12 mouse cellular contexts compared by ENCODE assay signal in the genomic region with DNA sequence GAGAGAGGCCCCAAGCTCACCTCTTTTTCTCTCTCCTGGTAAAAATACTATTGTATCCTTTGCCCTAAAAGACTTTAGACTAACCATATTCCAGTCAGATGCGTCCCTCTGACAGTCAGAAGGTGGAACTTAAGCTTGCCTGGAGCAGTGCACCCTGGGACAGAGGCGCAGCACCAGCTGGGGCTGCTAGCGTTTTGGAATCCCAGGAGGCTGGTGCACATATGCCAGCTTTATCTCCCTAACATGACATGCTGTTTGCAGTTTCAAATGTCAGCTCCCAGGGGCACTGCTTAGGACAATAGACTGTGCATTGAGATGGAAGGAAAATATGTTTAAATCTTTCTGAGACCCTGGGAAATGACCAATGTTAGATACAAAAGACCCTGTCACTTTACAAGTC.
DNase-seq lines count a peak whose midpoint lies in the region; ATAC-seq lines count a peak whose summit lies in the region.
"Had no signal": no experiment of that assay in that cellular context is flagged by ENCODE, and none has a peak within 500 bp of the region (broad histone marks: within the 10 kb centered on the region; RNA-seq: fewer than 3 reads in every experiment).

No protein-coding gene starts in this region.

- H3K36me3 ChIP-seq in embryonic facial prominence, embryonic 15.5 days: no peaks in the 10 kb centered on the region
- 0 out of 2 replicates have a peak, but pooled peaks cover 4% of the 10 kb centered on the region for H3K36me3 ChIP-seq in midbrain, embryonic 15.5 days (replicated peaks)
- no peaks in the 10 kb centered on the region for H3K36me3 ChIP-seq in liver, embryonic 12.5 days

- 36% methylated on average over 3 of the region's 3 CpGs for WGBS in embryonic facial prominence, embryonic 15.5 days
- WGBS in midbrain, embryonic 15.5 days: 18% methylated on average over 3 of the region's 3 CpGs
- 57% methylated on average over 3 of the region's 3 CpGs for WGBS in liver, embryonic 12.5 days (ENCODE audit: insufficient replicate concordance)

- H3K4me3 ChIP-seq in embryonic facial prominence, embryonic 15.5 days (replicated peaks): no peak overlapping the region
- H3K4me3 ChIP-seq in midbrain, embryonic 15.5 days: no peak overlapping the region
- no peak overlapping the region for H3K4me3 ChIP-seq in liver, embryonic 12.5 days

- no peaks in the 10 kb centered on the region for H3K4me1 ChIP-seq in embryonic facial prominence, embryonic 15.5 days
- peaks cover 20% of the 10 kb centered on the region for H3K4me1 ChIP-seq in midbrain, embryonic 15.5 days
- no peaks in the 10 kb centered on the region for H3K4me1 ChIP-seq in liver, embryonic 12.5 days

- H3K9ac ChIP-seq in embryonic facial prominence, embryonic 15.5 days: no peak overlapping the region
- H3K9ac ChIP-seq in midbrain, embryonic 15.5 days: no peak overlapping the region
- H3K9ac ChIP-seq in liver, embryonic 12.5 days: no peak overlapping the region

- no peaks in the 10 kb centered on the region for H3K27me3 ChIP-seq in embryonic facial prominence, embryonic 15.5 days
- no peaks in the 10 kb centered on the region for H3K27me3 ChIP-seq in midbrain, embryonic 15.5 days (replicated peaks)
- H3K27me3 ChIP-seq in liver, embryonic 12.5 days (replicated peaks): no peaks in the 10 kb centered on the region
- H3K27me3 ChIP-seq: CH12.LX had no signal

- no peaks in the 10 kb centered on the region for H3K9me3 ChIP-seq in embryonic facial prominence, embryonic 15.5 days (replicated peaks)
- H3K9me3 ChIP-seq in midbrain, embryonic 15.5 days: no peaks in the 10 kb centered on the region
- no peaks in the 10 kb centered on the region for H3K9me3 ChIP-seq in liver, embryonic 12.5 days (replicated peaks)

- H3K27ac ChIP-seq in embryonic facial prominence, embryonic 15.5 days (replicated peaks): no peak overlapping the region
- H3K27ac ChIP-seq in midbrain, embryonic 15.5 days: peak overlapping the region; percentile 32; the same call in 1 of the 2 replicates
- H3K27ac ChIP-seq in liver, embryonic 12.5 days: no peak overlapping the region

- no peak overlapping the region for H3K4me2 ChIP-seq in embryonic facial prominence, embryonic 15.5 days (replicated peaks)
- H3K4me2 ChIP-seq in midbrain, embryonic 15.5 days: no peak overlapping the region
- H3K4me2 ChIP-seq in liver, embryonic 12.5 days: no peak overlapping the region

- peak; percentile 75; the same call in 1 of the 2 replicates for ATAC-seq in embryonic facial prominence, embryonic 15.5 days (ENCODE audit: insufficient number of reproducible peaks, low FRiP score, low TSS enrichment, low read depth)
- peak; percentile 48; the same call in 1 of the 2 replicates for ATAC-seq in midbrain, embryonic 15.5 days (replicated peaks)
- no peak for ATAC-seq in liver, embryonic 12.5 days

- intact Hi-C loops in heart, postnatal 10 days (cut with DNase I): no loop called here

- DNase-seq in layer of hippocampus, postnatal 14 days (ENCODE audit: low spot score in 2 of 2): peak; percentile 18 to 19
- no peak for DNase-seq in layer of hippocampus, adult 11-12 months (ENCODE audit: low spot score)
- peak; percentile 54 to 55 for DNase-seq in heart, postnatal 10 days
- no peak for DNase-seq in spleen, postnatal 14 days (ENCODE audit: low spot score in 2 of 2)
- no peak for DNase-seq in right cerebral cortex, postnatal 36 days (ENCODE audit: low spot score in 2 of 2)
- DNase-seq: cerebellum, postnatal 36 days; lung, postnatal 36 days; thymus, postnatal 36 days had no signal

Comparison
In these comparisons a context has a peak if more than half of its experiments do, and no peak if none do; other contexts are left out.
1. DNase-seq: peak in layer of hippocampus, postnatal 14 days (2 of 2) and heart, postnatal 10 days (2 of 2); none in layer of hippocampus, adult 11-12 months (single experiment), spleen, postnatal 14 days (0 of 2) and right cerebral cortex, postnatal 36 days (0 of 2).